8 mouse cellular contexts compared by ENCODE assay signal in genomic region chr8:47990911-47991820, GRCm38 (mm10). TPM values are rescaled to one million over a fixed set of nuclear protein-coding genes. Genes with fewer than 3 reads are reported as not detected.
DNase-seq lines count a peak whose midpoint lies in the region; ATAC-seq lines count a peak whose summit lies in the region.

Gene Wwc2, minus strand, starts transcription at chr8:47990924.

- H3K27ac ChIP-seq in intestine, embryonic 15.5 days: peak within 1 kb of the TSS; percentile 95
- peak within 1 kb of the TSS; percentile 97 for H3K27ac ChIP-seq in limb, embryonic 10.5 days
- H3K27ac ChIP-seq in midbrain, embryonic 10.5 days (replicated peaks): peak within 1 kb of the TSS; percentile 94

- peak within 1 kb of the TSS; percentile 94 for H3K4me2 ChIP-seq in intestine, embryonic 15.5 days (replicated peaks)

- H3K9me3 ChIP-seq in intestine, embryonic 15.5 days: no peaks in the 10 kb centered on the region
- no peaks in the 10 kb centered on the region for H3K9me3 ChIP-seq in limb, embryonic 10.5 days (replicated peaks)
- H3K9me3 ChIP-seq in midbrain, embryonic 10.5 days (replicated peaks): no peaks in the 10 kb centered on the region

- peak within 1 kb of the TSS; percentile 91 for H3K9ac ChIP-seq in intestine, embryonic 15.5 days

- WGBS in intestine, embryonic 15.5 days: 3% methylated on average over 46 of the region's 46 CpGs
- 2% methylated on average over 36 of the region's 46 CpGs for WGBS in limb, embryonic 10.5 days
- 2% methylated on average over 38 of the region's 46 CpGs for WGBS in midbrain, embryonic 10.5 days

- peaks cover 21% of the 10 kb centered on the region for H3K4me1 ChIP-seq in intestine, embryonic 15.5 days (replicated peaks)
- peaks cover 55% of the 10 kb centered on the region for H3K4me1 ChIP-seq in limb, embryonic 10.5 days
- H3K4me1 ChIP-seq in midbrain, embryonic 10.5 days: peaks cover 46% of the 10 kb centered on the region

- H3K36me3 ChIP-seq in intestine, embryonic 15.5 days: no peaks in the 10 kb centered on the region
- no peaks in the 10 kb centered on the region for H3K36me3 ChIP-seq in limb, embryonic 10.5 days
- no peaks in the 10 kb centered on the region for H3K36me3 ChIP-seq in midbrain, embryonic 10.5 days

- no peaks in the 10 kb centered on the region for H3K27me3 ChIP-seq in intestine, embryonic 15.5 days (replicated peaks)
- no peaks in the 10 kb centered on the region for H3K27me3 ChIP-seq in limb, embryonic 10.5 days (ENCODE audit: low read depth, poor library complexity, severe bottlenecking)
- peaks cover 10% of the 10 kb centered on the region; the same call in 1 of the 2 replicates for H3K27me3 ChIP-seq in midbrain, embryonic 10.5 days (ENCODE audit: low read depth, poor library complexity, severe bottlenecking)

- intact Hi-C loops in gastrocnemius, postnatal 36 days (cut with DNase I): no loop called here

- DNase-seq in adrenal gland, adult 2 months: peak; percentile 90
- DNase-seq in gastrocnemius, postnatal 36 days: peak; percentile 76 to 82
- peak; percentile 79 for DNase-seq in limb, embryonic 10.5 days (ENCODE audit: low spot score)
- DNase-seq in midbrain, embryonic 10.5 days (ENCODE audit: low spot score): peak; percentile 83
- DNase-seq in skeletal muscle tissue, adult 2 months (ENCODE audit: low read depth, low spot score): peak; percentile 77
- DNase-seq in c-Kit-positive CD71-positive TER-119-positive erythroid progenitor cells, embryonic 14.5 days (ENCODE audit: low spot score): no peak

- peak; percentile 77 for ATAC-seq in common myeloid progenitor, adult 5-6 weeks (replicated peaks; ENCODE audit: low read depth, poor library complexity, severe bottlenecking)
- peak; percentile 76 for ATAC-seq in intestine, embryonic 15.5 days

- H3K4me3 ChIP-seq in intestine, embryonic 15.5 days (replicated peaks): peak within 1 kb of the TSS; percentile 88
- H3K4me3 ChIP-seq in limb, embryonic 10.5 days: peak within 1 kb of the TSS; percentile 97
- H3K4me3 ChIP-seq in midbrain, embryonic 10.5 days: peak within 1 kb of the TSS; percentile 73

RNA-seq across cellular contexts. Expression of gene Wwc2, which starts in this region (rescaled TPM):
- 10 to 100 TPM; 21.9 to 25.7 TPM for total RNA-seq in adrenal gland, adult 2 months (2021)
- polyA plus RNA-seq in adrenal gland, adult 2 months (2012; rRNA removed): 13.0 and 13.1 TPM in 2 replicates
- total RNA-seq in common myeloid progenitor, adult 5-6 weeks (2017): 6.4 and 8.9 TPM in 2 replicates
- total RNA-seq in gastrocnemius, postnatal 36 days (2021): 1 to 10 TPM; 5.6 to 6.4 TPM
- polyA plus RNA-seq in intestine, embryonic 15.5 days (2015; fragmentation: Nextera tagmentation; extraction: Ambion mirVana): 8.0 and 8.5 TPM in 2 replicates
- polyA plus RNA-seq in limb, embryonic 10.5 days (2016; fragmentation: Nextera tagmentation; extraction: Ambion mirVana): 9.7 and 11.7 TPM in 2 replicates
- polyA plus RNA-seq in midbrain, embryonic 10.5 days (2016; fragmentation: Nextera tagmentation; extraction: Ambion mirVana): 7.1 and 7.6 TPM in 2 replicates
